Mouse (Mus musculus) liver, embryonic 13.5 days (tissue): ENCODE data around the gene Alx3. TPM values are rescaled to one million over a fixed set of nuclear protein-coding genes. Genes with fewer than 3 reads are reported as not detected.

Experiments
- ATAC-seq: fragments of 200-750 bp; cut with Nextera tagmentation; 2 replicates; pipeline ENCODE4 v1.8.0; 2017; ENCODE audit warnings: low read depth, mild to moderate bottlenecking, moderate number of reproducible peaks, moderate library complexity
- DNase-seq: peaks from one replicate; pipeline ENCODE4 v3.0.0; 2022
- H3K27ac ChIP-seq: fragments of 300-500 bp; sonication (generic); 2 replicates; pipeline ENCODE4 v1.5.1; 2015; ENCODE audit warnings: moderate library complexity, mild to moderate bottlenecking, inconsistent platforms
- H3K27me3 ChIP-seq: fragments of 300-500 bp; sonication (generic); 2 replicates; pipeline ENCODE4 v1.6.1; 2015; ENCODE audit warnings: mild to moderate bottlenecking, inconsistent platforms
- H3K36me3 ChIP-seq: fragments of 300-500 bp; sonication (generic); 2 replicates; pipeline ENCODE4 v1.6.1; 2015; ENCODE audit warnings: mild to moderate bottlenecking, inconsistent platforms
- H3K4me1 ChIP-seq: fragments of 300-500 bp; sonication (generic); replicated peaks from 2 replicates; pipeline ENCODE4 v1.6.1; 2015; ENCODE audit warnings: inconsistent platforms
- H3K4me2 ChIP-seq: fragments of 300-500 bp; sonication (generic); 2 replicates; pipeline ENCODE4 v1.6.1; 2015; ENCODE audit warnings: inconsistent platforms, mild to moderate bottlenecking, moderate library complexity
- H3K4me3 ChIP-seq: fragments of 300-500 bp; sonication (generic); replicated peaks from 2 replicates; pipeline ENCODE4 v1.5.1; 2015; ENCODE audit warnings: mild to moderate bottlenecking, inconsistent platforms
- H3K9ac ChIP-seq: fragments of 300-500 bp; sonication (generic); 2 replicates; pipeline ENCODE4 v1.6.1; 2015; ENCODE audit warnings: mild to moderate bottlenecking, inconsistent platforms
- H3K9me3 ChIP-seq: fragments of 300-500 bp; sonication (generic); replicated peaks from 2 replicates; pipeline ENCODE4 v1.6.1; 2016; ENCODE audit warnings: inconsistent platforms
- WGBS: fragments of 180-500 bp; shearing (Covaris S2); methylation state at CpG from one replicate; pipeline ENCODE4 v1.1.7; 2015; ENCODE audit not compliant: insufficient replicate concordance; 5-methylcytosine and 5-hydroxymethylcytosine counted together
- polyA plus RNA-seq: library from polyadenylated mRNA; unstranded; fragments of >200 nt; fragmentation: Nextera tagmentation; extraction: Ambion mirVana; gene quantifications from 2 replicates; pipeline ENCODE4 v1.2.1, GENCODE M21; 2015

The Alx3 gene
- polyA plus RNA-seq, 1 experiment from 2014 or later: 0.45 TPM

- 82% methylated on average over 8 of the region's 8 CpGs for WGBS
Observed at GRCm38 (mm10) chr3:107607221-107607620, 12.4 kb downstream of the Alx3 start.

GRCm38 (mm10) chr3:107608808-107609207, 14.0 kb downstream of the Alx3 start:
- H3K4me2 ChIP-seq: no peak overlapping the region
- H3K36me3 ChIP-seq: peaks cover 20% of the 10 kb centered on the region
- ATAC-seq: peak; percentile 54
- H3K4me1 ChIP-seq: peaks cover 15% of the 10 kb centered on the region
- peaks cover 14% of the 10 kb centered on the region for H3K27me3 ChIP-seq
- no peak for DNase-seq
- H3K9ac ChIP-seq: no peak overlapping the region
- H3K27ac ChIP-seq: no peak overlapping the region
- no peaks in the 10 kb centered on the region for H3K9me3 ChIP-seq
- 16% methylated on average over 4 of the region's 4 CpGs for WGBS
- H3K4me3 ChIP-seq: no peak overlapping the region

More at GRCm38 (mm10) chr3:107607221-107607620, 12.4 kb downstream of the Alx3 start:
- Histone ChIP-seq H3K4me1 (peaks cover 15% of the 10 kb centered on the region), H3K4me3 (no peak overlapping the region), H3K9ac (no peak overlapping the region), H3K27me3 (peaks cover 19% of the 10 kb centered on the region), H3K36me3 (peaks cover 4% of the 10 kb centered on the region; the same call in 1 of the 2 replicates), H3K9me3 (no peaks in the 10 kb centered on the region), H3K4me2 (no peak overlapping the region), H3K27ac (no peak overlapping the region)
- ATAC-seq (no peak), DNase-seq (no peak)

- Histone ChIP-seq H3K4me3 (no peak overlapping the region), H3K36me3 (peaks cover 26% of the 10 kb centered on the region), H3K4me2 (no peak overlapping the region), H3K27me3 (peaks cover 9% of the 10 kb centered on the region), H3K4me1 (peaks cover 15% of the 10 kb centered on the region), H3K9ac (no peak overlapping the region), H3K27ac (no peak overlapping the region), H3K9me3 (no peaks in the 10 kb centered on the region)
- whole genome bisulfite sequencing: 49% methylated on average over 3 of the region's 3 CpGs
- DNase-seq: no peak
- ATAC-seq: no peak
Observed at GRCm38 (mm10) chr3:107609376-107609775, 14.5 kb downstream of the Alx3 start.

- WGBS: 79% methylated on average over 4 of the region's 4 CpGs
- no peak for DNase-seq
- Histone ChIP-seq H3K4me3 (no peak overlapping the region), H3K9me3 (no peaks in the 10 kb centered on the region), H3K9ac (no peak overlapping the region), H3K27me3 (0 out of 2 replicates have a peak, but pooled peaks cover 2% of the 10 kb centered on the region), H3K36me3 (peaks cover 46% of the 10 kb centered on the region), H3K4me2 (no peak overlapping the region), H3K4me1 (peaks cover 15% of the 10 kb centered on the region), H3K27ac (no peak overlapping the region)
- ATAC-seq: no peak
Observed at GRCm38 (mm10) chr3:107611394-107611793, 16.6 kb downstream of the Alx3 start.

- H3K4me2 ChIP-seq: no peak overlapping the region
- H3K27me3 ChIP-seq: 0 out of 2 replicates have a peak, but pooled peaks cover 2% of the 10 kb centered on the region
- ATAC-seq: 0 out of 2 replicates have a peak, but pooled peaks have one; percentile 53
- H3K9me3 ChIP-seq: no peaks in the 10 kb centered on the region
- peaks cover 62% of the 10 kb centered on the region for H3K36me3 ChIP-seq
- H3K4me3 ChIP-seq: no peak overlapping the region
- H3K27ac ChIP-seq: no peak overlapping the region
- DNase-seq: peak; percentile 34
- no peak overlapping the region for H3K9ac ChIP-seq
- 78% methylated on average over 11 of the region's 11 CpGs for WGBS
- H3K4me1 ChIP-seq: peaks cover 15% of the 10 kb centered on the region
Observed at GRCm38 (mm10) chr3:107612902-107613525, 18.2 kb downstream of the Alx3 start.

GRCm38 (mm10) chr3:107617800-107618199, 23.0 kb downstream of the Alx3 start:
- Histone ChIP-seq H3K27ac (no peak overlapping the region), H3K9ac (no peak overlapping the region), H3K36me3 (peaks cover 94% of the 10 kb centered on the region), H3K4me3 (no peak overlapping the region), H3K27me3 (no peaks in the 10 kb centered on the region), H3K9me3 (no peaks in the 10 kb centered on the region), H3K4me1 (no peaks in the 10 kb centered on the region), H3K4me2 (no peak overlapping the region)
- 92% methylated on average over 3 of the region's 3 CpGs for WGBS
- DNase-seq: no peak
- ATAC-seq: no peak

GRCm38 (mm10) chr3:107619911-107620310, 25.1 kb downstream of the Alx3 start:
- DNase-seq: no peak
- peaks cover 84% of the 10 kb centered on the region for H3K36me3 ChIP-seq
- H3K4me1 ChIP-seq: no peaks in the 10 kb centered on the region
- H3K4me2 ChIP-seq: no peak overlapping the region
- no peaks in the 10 kb centered on the region for H3K27me3 ChIP-seq
- H3K4me3 ChIP-seq: no peak overlapping the region
- no peak overlapping the region for H3K27ac ChIP-seq
- ATAC-seq: no peak
- 86% methylated on average over 6 of the region's 6 CpGs for WGBS
- H3K9ac ChIP-seq: no peak overlapping the region
- H3K9me3 ChIP-seq: no peaks in the 10 kb centered on the region

GRCm38 (mm10) chr3:107621286-107622075, 26.6 kb downstream of the Alx3 start:
- H3K4me1 ChIP-seq: no peaks in the 10 kb centered on the region
- DNase-seq (no peak), ATAC-seq (no peak)
- H3K36me3 ChIP-seq: peaks cover 84% of the 10 kb centered on the region
- H3K9ac ChIP-seq: no peak overlapping the region
- no peak overlapping the region for H3K4me2 ChIP-seq
- H3K27me3 ChIP-seq: no peaks in the 10 kb centered on the region
- H3K4me3 ChIP-seq: no peak overlapping the region
- H3K9me3 ChIP-seq: no peaks in the 10 kb centered on the region
- 82% methylated on average over 21 of the region's 21 CpGs for WGBS
- no peak overlapping the region for H3K27ac ChIP-seq

GRCm38 (mm10) chr3:107622537-107622936, 27.7 kb downstream of the Alx3 start:
- Histone ChIP-seq H3K4me3 (no peak overlapping the region), H3K36me3 (peaks cover 84% of the 10 kb centered on the region), H3K9me3 (no peaks in the 10 kb centered on the region), H3K4me1 (no peaks in the 10 kb centered on the region), H3K9ac (no peak overlapping the region), H3K27me3 (no peaks in the 10 kb centered on the region), H3K4me2 (no peak overlapping the region), H3K27ac (no peak overlapping the region)
- DNase-seq: no peak
- 80% methylated on average over 7 of the region's 7 CpGs for WGBS
- ATAC-seq: no peak

GRCm38 (mm10) chr3:107624424-107624823, 29.6 kb downstream of the Alx3 start:
- H3K36me3 ChIP-seq: peaks cover 71% of the 10 kb centered on the region
- no peaks in the 10 kb centered on the region for H3K4me1 ChIP-seq
- 85% methylated on average over 8 of the region's 8 CpGs for WGBS
- no peak overlapping the region for H3K4me3 ChIP-seq
- DNase-seq (no peak), ATAC-seq (no peak)
- no peaks in the 10 kb centered on the region for H3K27me3 ChIP-seq
- H3K27ac ChIP-seq: no peak overlapping the region
- H3K9me3 ChIP-seq: no peaks in the 10 kb centered on the region
- H3K9ac ChIP-seq: no peak overlapping the region
- no peak overlapping the region for H3K4me2 ChIP-seq

- no peaks in the 10 kb centered on the region for H3K27me3 ChIP-seq
- no peak for DNase-seq
- no peak overlapping the region for H3K4me2 ChIP-seq
- H3K4me1 ChIP-seq: peaks cover 6% of the 10 kb centered on the region
- no peaks in the 10 kb centered on the region for H3K9me3 ChIP-seq
- WGBS: 79% methylated on average over 8 of the region's 8 CpGs
- peaks cover 63% of the 10 kb centered on the region for H3K36me3 ChIP-seq
- no peak for ATAC-seq
- H3K4me3 ChIP-seq: no peak overlapping the region
- H3K9ac ChIP-seq: no peak overlapping the region
- H3K27ac ChIP-seq: no peak overlapping the region
Observed at GRCm38 (mm10) chr3:107625536-107625935, 30.7 kb downstream of the Alx3 start.
